Mouse (Mus musculus): ENCODE results near the gene Prph2.

- TF ChIP-seq CTCF (IDR thresholded peaks at IDR 0.05; ENCODE audit: low read depth, low read length) (no peak), POLR2A (IDR thresholded peaks at IDR 0.05; ENCODE audit: insufficient read depth, low read length) (no peak), EP300 (IDR thresholded peaks at IDR 0.05; ENCODE audit: insufficient read depth, low read depth, low read length) (no peak)
Measured at GRCm38 (mm10) chr17:46883107-46883506, 27.2 kb upstream of the Prph2 start.
